Mouse (Mus musculus): ENCODE results near the gene Crybb1. TPM values are rescaled to one million over a fixed set of nuclear protein-coding genes. Genes with fewer than 3 reads are reported as not detected.

Gene Crybb1
- polyA plus RNA-seq, 1 experiment = not detected

DNA sequence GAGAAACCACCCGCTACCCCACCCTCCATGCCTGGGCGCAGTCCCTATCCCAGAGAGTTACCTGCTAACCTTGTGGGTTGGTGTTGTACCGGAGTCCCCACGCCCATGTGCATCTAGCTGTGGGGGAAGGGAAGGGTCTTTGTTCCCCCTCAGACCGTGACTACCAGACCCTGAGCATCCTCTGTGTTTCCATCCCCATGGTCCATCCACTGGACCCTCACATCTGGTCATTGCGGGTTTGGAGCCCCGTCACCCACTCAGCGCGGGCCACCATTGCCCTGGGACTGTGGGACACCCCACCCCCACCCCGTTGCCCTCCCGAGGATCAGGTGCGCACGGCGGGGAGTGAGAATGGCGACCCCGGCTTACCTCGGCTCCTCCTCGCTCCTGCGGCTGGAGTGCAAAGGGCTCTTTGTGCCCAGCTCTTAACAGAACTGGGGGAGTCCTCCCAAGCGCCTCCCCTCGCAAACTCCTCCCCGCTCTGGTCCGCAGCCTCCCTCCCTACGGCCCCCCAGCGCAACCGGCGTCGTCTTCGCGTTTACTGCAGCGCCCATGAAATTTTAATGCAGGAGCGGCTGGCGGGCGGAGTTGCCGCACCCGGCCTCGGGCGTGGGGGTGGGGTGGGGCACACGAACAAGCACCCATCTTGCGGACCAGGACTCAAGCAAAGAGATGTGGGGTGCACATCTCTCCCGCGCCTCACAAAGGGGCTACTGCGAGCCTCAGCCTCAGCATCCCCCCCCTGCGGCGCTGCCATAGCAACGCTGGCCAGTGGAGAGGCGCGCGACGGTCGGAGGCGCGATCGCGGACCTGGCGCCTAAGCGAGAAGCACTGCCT, 27.2 kb upstream of the Crybb1 start:
- TF ChIP-seq POLR2A (IDR thresholded peaks at IDR 0.05; ENCODE audit: insufficient read depth, low read length) (no peak), CTCF (IDR thresholded peaks at IDR 0.05; ENCODE audit: low read depth, low read length) (no peak), EP300 (IDR thresholded peaks at IDR 0.05; ENCODE audit: insufficient read depth, low read depth, low read length) (no peak)
- no peaks in the 10 kb centered on the region for H3K36me3 ChIP-seq (ENCODE audit: control insufficient read depth, insufficient read depth, low read length, poor library complexity, severe bottlenecking)
- no peak overlapping the region for H3K9ac ChIP-seq (ENCODE audit: low read depth, poor library complexity, severe bottlenecking)
- H3K27me3 ChIP-seq (ENCODE audit: control insufficient read depth, insufficient read depth, low read length, poor library complexity, severe bottlenecking) = peaks cover 11% of the 10 kb centered on the region; the same call in 1 of the 2 replicates
- no peak overlapping the region for H3K27ac ChIP-seq (ENCODE audit: insufficient read depth, low read length)
- no peaks in the 10 kb centered on the region for H3K9me3 ChIP-seq (replicated peaks; ENCODE audit: control insufficient read depth, insufficient read depth, low read length, poor library complexity, severe bottlenecking)
- H3K4me1 ChIP-seq (ENCODE audit: control insufficient read depth, insufficient read depth, low read length) = no peaks in the 10 kb centered on the region
- H3K4me3 ChIP-seq (ENCODE audit: low read depth, low read length) = peak overlapping the region; percentile 56

GRCm38 (mm10) chr5:112235806-112236205, 19.8 kb upstream of the Crybb1 start:
- TF ChIP-seq EP300 (IDR thresholded peaks at IDR 0.05; ENCODE audit: insufficient read depth, low read depth, low read length) = no peak
- no peak for TF ChIP-seq CTCF (IDR thresholded peaks at IDR 0.05; ENCODE audit: low read depth, low read length)
- no peak for TF ChIP-seq POLR2A (IDR thresholded peaks at IDR 0.05; ENCODE audit: insufficient read depth, low read length)
- Histone ChIP-seq H3K4me3 (ENCODE audit: low read depth, low read length) (no peak overlapping the region), H3K27ac (ENCODE audit: insufficient read depth, low read length) (no peak overlapping the region), H3K36me3 (ENCODE audit: control insufficient read depth, insufficient read depth, low read length, poor library complexity, severe bottlenecking) (no peaks in the 10 kb centered on the region), H3K4me1 (ENCODE audit: control insufficient read depth, insufficient read depth, low read length) (no peaks in the 10 kb centered on the region), H3K9ac (ENCODE audit: low read depth, poor library complexity, severe bottlenecking) (no peak overlapping the region), H3K27me3 (ENCODE audit: control insufficient read depth, insufficient read depth, low read length, poor library complexity, severe bottlenecking) (no peaks in the 10 kb centered on the region), H3K9me3 (replicated peaks; ENCODE audit: control insufficient read depth, insufficient read depth, low read length, poor library complexity, severe bottlenecking) (no peaks in the 10 kb centered on the region)

- H3K9ac ChIP-seq (ENCODE audit: low read depth, poor library complexity, severe bottlenecking) = no peak overlapping the region
- no peaks in the 10 kb centered on the region for H3K27me3 ChIP-seq (ENCODE audit: control insufficient read depth, insufficient read depth, low read length, poor library complexity, severe bottlenecking)
- TF ChIP-seq EP300 (IDR thresholded peaks at IDR 0.05; ENCODE audit: insufficient read depth, low read depth, low read length) (no peak), CTCF (IDR thresholded peaks at IDR 0.05; ENCODE audit: low read depth, low read length) (no peak), POLR2A (IDR thresholded peaks at IDR 0.05; ENCODE audit: insufficient read depth, low read length) (no peak)
- H3K27ac ChIP-seq (ENCODE audit: insufficient read depth, low read length) = no peak overlapping the region
- H3K4me1 ChIP-seq (ENCODE audit: control insufficient read depth, insufficient read depth, low read length) = no peaks in the 10 kb centered on the region
- no peaks in the 10 kb centered on the region for H3K36me3 ChIP-seq (ENCODE audit: control insufficient read depth, insufficient read depth, low read length, poor library complexity, severe bottlenecking)
- no peak overlapping the region for H3K4me3 ChIP-seq (ENCODE audit: low read depth, low read length)
- no peaks in the 10 kb centered on the region for H3K9me3 ChIP-seq (replicated peaks; ENCODE audit: control insufficient read depth, insufficient read depth, low read length, poor library complexity, severe bottlenecking)
Observed at GRCm38 (mm10) chr5:112236631-112237030, 19.0 kb upstream of the Crybb1 start.

DNA sequence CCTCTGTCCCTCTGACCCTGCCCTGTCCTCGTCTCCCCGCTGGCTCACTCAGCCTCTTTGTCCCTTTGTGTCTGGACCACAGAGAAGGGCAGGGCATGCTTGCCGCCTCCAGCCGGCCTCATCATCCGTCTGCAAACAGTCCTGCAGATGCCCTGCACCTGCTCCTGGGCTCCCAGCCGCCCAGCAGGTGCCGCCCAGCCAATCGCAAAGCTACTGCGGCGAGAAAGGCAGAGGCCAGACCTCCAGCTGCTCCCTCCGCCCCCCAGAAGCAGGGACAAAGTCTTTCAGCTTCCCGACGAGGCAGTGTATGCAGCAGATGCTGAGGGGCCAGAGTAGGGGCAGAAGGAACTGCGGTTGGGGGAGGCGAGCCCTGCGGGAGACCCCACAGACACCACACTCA, 18.2 kb upstream of the Crybb1 start:
- H3K27ac ChIP-seq (ENCODE audit: insufficient read depth, low read length) = no peak overlapping the region
- peak overlapping the region; percentile 8; the same call in 1 of the 2 replicates for H3K9ac ChIP-seq (ENCODE audit: low read depth, poor library complexity, severe bottlenecking)
- H3K4me1 ChIP-seq (ENCODE audit: control insufficient read depth, insufficient read depth, low read length) = no peaks in the 10 kb centered on the region
- peak overlapping the region; percentile 49 for H3K4me3 ChIP-seq (ENCODE audit: low read depth, low read length)
- no peak for TF ChIP-seq CTCF (IDR thresholded peaks at IDR 0.05; ENCODE audit: low read depth, low read length)
- no peak for TF ChIP-seq EP300 (IDR thresholded peaks at IDR 0.05; ENCODE audit: insufficient read depth, low read depth, low read length)
- no peak for TF ChIP-seq POLR2A (IDR thresholded peaks at IDR 0.05; ENCODE audit: insufficient read depth, low read length)
- no peaks in the 10 kb centered on the region for H3K27me3 ChIP-seq (ENCODE audit: control insufficient read depth, insufficient read depth, low read length, poor library complexity, severe bottlenecking)
- no peaks in the 10 kb centered on the region for H3K9me3 ChIP-seq (replicated peaks; ENCODE audit: control insufficient read depth, insufficient read depth, low read length, poor library complexity, severe bottlenecking)
- H3K36me3 ChIP-seq (ENCODE audit: control insufficient read depth, insufficient read depth, low read length, poor library complexity, severe bottlenecking) = no peaks in the 10 kb centered on the region

DNA sequence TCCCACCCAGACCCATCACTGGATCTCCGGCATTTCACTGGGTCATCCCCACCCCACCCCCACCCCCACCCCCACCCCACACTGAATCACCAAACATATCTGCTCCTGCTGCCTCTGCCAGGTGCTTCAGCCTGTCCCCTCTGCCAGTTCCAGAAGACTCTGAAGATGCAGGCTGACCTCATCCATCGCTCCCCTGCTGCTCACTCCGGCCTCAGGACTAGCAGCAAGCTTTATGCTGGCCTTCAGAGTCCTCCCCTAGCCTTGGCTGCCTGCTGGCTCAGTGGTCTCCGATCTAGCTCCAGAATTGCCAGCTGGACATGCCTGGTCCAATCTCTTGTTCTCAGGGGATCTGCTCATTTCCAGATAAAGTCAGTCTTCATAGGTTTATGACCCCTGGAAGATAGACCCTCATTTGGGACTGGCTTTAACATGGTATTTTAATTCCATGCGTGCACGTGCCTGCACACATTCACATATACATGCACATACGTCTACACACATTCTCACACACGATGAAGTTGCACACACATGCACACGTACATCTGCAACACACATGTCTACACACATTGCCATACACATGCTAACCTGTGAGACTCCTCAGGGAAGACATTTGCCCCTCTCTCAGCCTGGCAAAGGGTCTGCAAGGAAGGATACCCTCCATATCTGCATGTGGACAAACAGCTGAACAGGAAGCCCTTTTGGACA, 17.6 kb upstream of the Crybb1 start:
- H3K36me3 ChIP-seq (ENCODE audit: control insufficient read depth, insufficient read depth, low read length, poor library complexity, severe bottlenecking) = no peaks in the 10 kb centered on the region
- H3K27ac ChIP-seq (ENCODE audit: insufficient read depth, low read length) = no peak overlapping the region
- H3K27me3 ChIP-seq (ENCODE audit: control insufficient read depth, insufficient read depth, low read length, poor library complexity, severe bottlenecking) = no peaks in the 10 kb centered on the region
- H3K4me3 ChIP-seq (ENCODE audit: low read depth, low read length) = no peak overlapping the region
- H3K9me3 ChIP-seq (replicated peaks; ENCODE audit: control insufficient read depth, insufficient read depth, low read length, poor library complexity, severe bottlenecking) = no peaks in the 10 kb centered on the region
- no peak for TF ChIP-seq EP300 (IDR thresholded peaks at IDR 0.05; ENCODE audit: insufficient read depth, low read depth, low read length)
- no peak for TF ChIP-seq CTCF (IDR thresholded peaks at IDR 0.05; ENCODE audit: low read depth, low read length)
- no peak for TF ChIP-seq POLR2A (IDR thresholded peaks at IDR 0.05; ENCODE audit: insufficient read depth, low read length)
- H3K9ac ChIP-seq (ENCODE audit: low read depth, poor library complexity, severe bottlenecking) = no peak overlapping the region
- no peaks in the 10 kb centered on the region for H3K4me1 ChIP-seq (ENCODE audit: control insufficient read depth, insufficient read depth, low read length)
